Mouse (Mus musculus) MEL (cell line): ENCODE measurements around the gene Dtl. TPM values are rescaled to one million over a fixed set of nuclear protein-coding genes. Genes with fewer than 3 reads are reported as not detected.

Experiments
- DNase-seq: peaks from one replicate; pipeline ENCODE4 v3.0.0; 2011; ENCODE audit warnings: low read depth, low spot score
- H3K27ac ChIP-seq: 2 replicates; pipeline ENCODE4 v1.5.1; 2012; ENCODE audit warnings: low read depth, mild to moderate bottlenecking, control low read depth, low read length, moderate library complexity; ENCODE audit not compliant: control insufficient read depth
- H3K27me3 ChIP-seq, 2 experiments: fragments of 150-350 bp in 1 of 2; sonication (generic) in 1 of 2; 2 replicates each; pipeline ENCODE4 v1.6.1; 2012; ENCODE audit warnings: low read length in 2 of 2, mild to moderate bottlenecking in 2 of 2, improper control_type of control experiment in 1 of 2, moderate library complexity in 1 of 2; ENCODE audit not compliant: insufficient read depth in 2 of 2, control insufficient read depth in 1 of 2
- H3K36me3 ChIP-seq, 2 experiments: 2 replicates each; pipeline ENCODE4 v1.6.1; 2012 to 2014; ENCODE audit warnings: low read length in 2 of 2, improper control_type of control experiment in 1 of 2, inconsistent platforms in 1 of 2, mild to moderate bottlenecking in 1 of 2; ENCODE audit not compliant: insufficient read depth in 2 of 2, control insufficient read depth in 1 of 2
- H3K4me1 ChIP-seq, 2 experiments: fragments of 150-350 bp in 1 of 2; sonication (generic) in 1 of 2; 2 replicates each; pipeline ENCODE4 v1.6.1; 2012; ENCODE audit warnings: low read length in 2 of 2, improper control_type of control experiment in 1 of 2, mild to moderate bottlenecking in 1 of 2; ENCODE audit not compliant: insufficient read depth in 2 of 2, control insufficient read depth in 1 of 2
- H3K4me3 ChIP-seq, 2 experiments: fragments of 150-350 bp in 1 of 2; sonication (generic) in 1 of 2; 2 replicates each; pipeline ENCODE4 v1.5.1; 2012; ENCODE audit warnings: low read depth in 2 of 2, low read length in 2 of 2, mild to moderate bottlenecking in 2 of 2, moderate library complexity in 2 of 2, control low read depth in 1 of 2, improper control_type of control experiment in 1 of 2; ENCODE audit not compliant: control insufficient read depth in 1 of 2, insufficient read depth in 1 of 2
- H3K79me2 ChIP-seq: 2 replicates; pipeline ENCODE4 v1.6.1; 2012; ENCODE audit warnings: mild to moderate bottlenecking, low read length, moderate library complexity; ENCODE audit not compliant: control insufficient read depth, poor library complexity, insufficient read depth
- H3K9ac ChIP-seq: 2 replicates; pipeline ENCODE4 v1.6.1; 2012; ENCODE audit warnings: low read depth, mild to moderate bottlenecking, control low read depth, low read length, moderate library complexity; ENCODE audit not compliant: control insufficient read depth, poor library complexity, severe bottlenecking
- H3K9me3 ChIP-seq: fragments of 150-350 bp; sonication (generic); replicated peaks from 2 replicates; pipeline ENCODE4 v1.6.1; 2012; ENCODE audit warnings: mild to moderate bottlenecking, low read length, improper control_type of control experiment, moderate library complexity; ENCODE audit not compliant: insufficient read depth
- BHLHE40 ChIP-seq: IDR thresholded peaks from 2 replicates; pipeline ENCODE4 v1.6.1; 2012; ENCODE audit warnings: low read depth, mild to moderate bottlenecking, inconsistent platforms, low read length, improper control_type of control experiment, borderline replicate concordance
- CHD2 ChIP-seq: IDR thresholded peaks from 2 replicates; pipeline ENCODE4 v1.6.1; 2011; ENCODE audit warnings: low read length, improper control_type of control experiment
- CTCF ChIP-seq, 3 experiments: IDR thresholded peaks in 2 of 3; conservative IDR thresholded peaks in 1 of 3; 2 replicates each; pipeline ENCODE4 v1.5.1; 2011 to 2012; ENCODE audit warnings: low read length in 3 of 3, low read depth in 2 of 3, mild to moderate bottlenecking in 2 of 3, improper control_type of control experiment in 1 of 3, inconsistent platforms in 1 of 3, mixed read lengths in 1 of 3, moderate library complexity in 1 of 3; ENCODE audit not compliant: control insufficient read depth in 1 of 3, insufficient read depth in 1 of 3, poor library complexity in 1 of 3, severe bottlenecking in 1 of 3
- E2F4 ChIP-seq: IDR thresholded peaks from 2 replicates; pipeline ENCODE4 v1.6.1; 2011; ENCODE audit warnings: low read depth, low read length, improper control_type of control experiment, borderline replicate concordance
- ELF1 ChIP-seq: IDR thresholded peaks from 2 replicates; pipeline ENCODE4 v1.6.1; 2014; ENCODE audit warnings: low read depth, mild to moderate bottlenecking, inconsistent platforms, low read length, improper control_type of control experiment, moderate library complexity
- GATA1 ChIP-seq: IDR thresholded peaks from 2 replicates; pipeline ENCODE4 v1.6.1; 2011; ENCODE audit warnings: low read depth, low read length, improper control_type of control experiment
- JUND ChIP-seq: IDR thresholded peaks from 2 replicates; pipeline ENCODE4 v1.6.1; 2011; ENCODE audit warnings: low read depth, mild to moderate bottlenecking, improper control_type of control experiment, low read length
- MAX ChIP-seq: IDR thresholded peaks from 2 replicates; pipeline ENCODE4 v1.6.1; 2011; ENCODE audit warnings: low read length, improper control_type of control experiment
- MAZ ChIP-seq: IDR thresholded peaks from 2 replicates; pipeline ENCODE4 v1.6.1; 2012; ENCODE audit warnings: low read depth, mild to moderate bottlenecking, inconsistent platforms, low read length, improper control_type of control experiment
- MXI1 ChIP-seq: IDR thresholded peaks from 2 replicates; pipeline ENCODE4 v1.6.1; 2011; ENCODE audit warnings: mild to moderate bottlenecking, low read depth, low read length, improper control_type of control experiment
- NELFE ChIP-seq: IDR thresholded peaks from 2 replicates; pipeline ENCODE4 v1.6.1; 2011; ENCODE audit warnings: low read depth, low read length, improper control_type of control experiment
- NRF1 ChIP-seq: IDR thresholded peaks from 2 replicates; pipeline ENCODE4 v1.6.1; 2014; ENCODE audit warnings: low read depth, mild to moderate bottlenecking, inconsistent platforms, low read length, improper control_type of control experiment, moderate library complexity; ENCODE audit not compliant: poor library complexity, insufficient read depth, severe bottlenecking
- POLR2A ChIP-seq, 2 experiments: IDR thresholded peaks; 2 replicates each; pipeline ENCODE4 v1.6.1; 2011 to 2012; ENCODE audit warnings: low read length in 2 of 2, mild to moderate bottlenecking in 2 of 2, control low read depth in 1 of 2, improper control_type of control experiment in 1 of 2, low read depth in 1 of 2, moderate library complexity in 1 of 2; ENCODE audit not compliant: control insufficient read depth in 1 of 2, insufficient read depth in 1 of 2, poor library complexity in 1 of 2
- POLR2AphosphoS2 ChIP-seq: IDR thresholded peaks from 2 replicates; pipeline ENCODE4 v1.6.1; 2011; ENCODE audit warnings: low read length, improper control_type of control experiment
- POLR2AphosphoS5 ChIP-seq: IDR thresholded peaks from 2 replicates; pipeline ENCODE4 v1.6.1; 2012; ENCODE audit warnings: low read depth, borderline replicate concordance, mild to moderate bottlenecking, inconsistent platforms, low read length, moderate library complexity, mixed read lengths
- SMC3 ChIP-seq: IDR thresholded peaks from 2 replicates; pipeline ENCODE4 v1.6.1; 2011; ENCODE audit warnings: low read depth, low read length, improper control_type of control experiment
- TAL1 ChIP-seq: IDR thresholded peaks from 2 replicates; pipeline ENCODE4 v1.6.1; 2012; ENCODE audit warnings: mild to moderate bottlenecking, inconsistent platforms, low read length, moderate library complexity, mixed read lengths
- TBP ChIP-seq: IDR thresholded peaks from 2 replicates; pipeline ENCODE4 v1.8.0; 2011; ENCODE audit warnings: low read depth, low read length, improper control_type of control experiment
- TCF12 ChIP-seq: IDR thresholded peaks from 2 replicates; pipeline ENCODE4 v1.6.1; 2014; ENCODE audit warnings: low read depth, mild to moderate bottlenecking, inconsistent platforms, low read length, improper control_type of control experiment, moderate library complexity
- UBTF ChIP-seq: IDR thresholded peaks from 2 replicates; pipeline ENCODE4 v1.6.1; 2012; ENCODE audit warnings: low read depth, mild to moderate bottlenecking, inconsistent platforms, low read length, improper control_type of control experiment, moderate library complexity, borderline replicate concordance; ENCODE audit not compliant: insufficient read depth
- USF1 ChIP-seq: IDR thresholded peaks from 2 replicates; pipeline ENCODE4 v1.6.1; 2014; ENCODE audit warnings: low read depth, mild to moderate bottlenecking, inconsistent platforms, low read length, improper control_type of control experiment, moderate library complexity
- USF2 ChIP-seq, 2 experiments: IDR thresholded peaks; 2 replicates each; pipeline ENCODE4 v1.6.1; 2011 to 2012; ENCODE audit warnings: improper control_type of control experiment in 2 of 2, low read length in 2 of 2, borderline replicate concordance in 1 of 2, inconsistent platforms in 1 of 2, low read depth in 1 of 2, mild to moderate bottlenecking in 1 of 2; ENCODE audit not compliant: insufficient read depth in 1 of 2
- ZMIZ1 ChIP-seq: IDR thresholded peaks from 2 replicates; pipeline ENCODE4 v1.6.1; 2012; ENCODE audit warnings: low read depth, mild to moderate bottlenecking, inconsistent platforms, low read length, improper control_type of control experiment, moderate library complexity
- ZNF384 ChIP-seq: IDR thresholded peaks from 2 replicates; pipeline ENCODE4 v1.6.1; 2012; ENCODE audit warnings: low read depth, mild to moderate bottlenecking, inconsistent platforms, low read length, improper control_type of control experiment
- polyA plus RNA-seq, 2 experiments: library from polyadenylated mRNA; stranded (reverse) in 1 of 2; unstranded in 1 of 2; fragments of >175 nt in 1 of 2; fragments of >200 nt in 1 of 2; gene quantifications; 2 replicates each; pipeline versions ENCODE4 v1.2.1 to v1.2.4; 2012; ENCODE audit warnings: low replicate concordance in 2 of 2, low read depth in 1 of 2; ENCODE audit not compliant: insufficient read length in 2 of 2, insufficient read depth in 1 of 2, missing spikeins in 1 of 2
- total RNA-seq: library from RNA; depleted of rRNA; stranded (reverse); fragments of 300-350 nt; gene quantifications from 2 replicates; pipeline ENCODE4 v1.2.3, GENCODE M21; 2012

Gene Dtl
- total and polyA plus RNA-seq, 3 experiments = 42.3 to 64.6 (median 53.5) TPM

- Histone ChIP-seq H3K4me1 (no peaks in the 10 kb centered on the region), H3K9ac (no peak overlapping the region), H3K36me3 (no peaks in the 10 kb centered on the region), H3K4me3 (no peak overlapping the region), H3K9me3 (no peaks in the 10 kb centered on the region), H3K27ac (no peak overlapping the region), H3K79me2 (no peaks in the 10 kb centered on the region), H3K27me3 (no peaks in the 10 kb centered on the region; a peak in 1 of 4 replicates)
- TF ChIP-seq TAL1 (no peak), NRF1 (no peak), NELFE (no peak), MAZ (no peak), USF1 (no peak), CTCF (IDR thresholded peaks at IDR 0.05 in 2 of 3, conservative IDR thresholded peaks at IDR 0.05 in 1 of 3; ENCODE audit: control insufficient read depth in 1 of 3, insufficient read depth in 1 of 3, low read depth in 2 of 3, low read length in 3 of 3, poor library complexity in 1 of 3, severe bottlenecking in 1 of 3) (no peak), TCF12 (no peak), GATA1 (no peak), E2F4 (no peak), BHLHE40 (no peak), SMC3 (no peak), MXI1 (no peak), MAX (no peak), ZMIZ1 (no peak), ZNF384 (no peak), POLR2A (IDR thresholded peaks at IDR 0.05; ENCODE audit: control insufficient read depth in 1 of 2, insufficient read depth in 1 of 2, low read depth in 1 of 2, low read length in 2 of 2, poor library complexity in 1 of 2) (no peak), TBP (no peak), POLR2AphosphoS5 (no peak), JUND (no peak), POLR2AphosphoS2 (no peak)
- no peak for DNase-seq
Measured at GRCm38 (mm10) chr1:191506791-191507190, 68.6 kb downstream of the Dtl start.

GRCm38 (mm10) chr1:191499666-191500065 is 75.7 kb downstream of the Dtl start:
- no peak for DNase-seq
- no peaks in the 10 kb centered on the region for H3K9me3 ChIP-seq
- H3K27me3 ChIP-seq = 0 out of 4 replicates have a peak, but pooled peaks cover 0 to 2% of the 10 kb centered on the region in 2 experiments
- no peaks in the 10 kb centered on the region for H3K4me1 ChIP-seq
- no peaks in the 10 kb centered on the region for H3K79me2 ChIP-seq
- no peak for TF ChIP-seq SMC3
- TF ChIP-seq ELF1 = no peak
- TF ChIP-seq USF2 (IDR thresholded peaks at IDR 0.05; ENCODE audit: borderline replicate concordance in 1 of 2, insufficient read depth in 1 of 2, low read depth in 1 of 2, low read length in 2 of 2) = no peak
- no peak for TF ChIP-seq POLR2AphosphoS5
- no peak for TF ChIP-seq MAZ
- no peak for TF ChIP-seq CTCF (IDR thresholded peaks at IDR 0.05 in 2 of 3, conservative IDR thresholded peaks at IDR 0.05 in 1 of 3; ENCODE audit: control insufficient read depth in 1 of 3, insufficient read depth in 1 of 3, low read depth in 2 of 3, low read length in 3 of 3, poor library complexity in 1 of 3, severe bottlenecking in 1 of 3)
- no peak for TF ChIP-seq CHD2
- no peak for TF ChIP-seq ZMIZ1
- TF ChIP-seq UBTF = no peak
- H3K9ac ChIP-seq = no peak overlapping the region
- H3K36me3 ChIP-seq = no peaks in the 10 kb centered on the region
- no peak overlapping the region for H3K27ac ChIP-seq
- H3K4me3 ChIP-seq = no peak overlapping the region
